Mouse (Mus musculus): ENCODE measurements around the gene Setmar.

- TF ChIP-seq CTCF (conservative IDR thresholded peaks at IDR 0.05; ENCODE audit: insufficient read depth, insufficient read length, low read depth, low read length) (no peak), POLR2A (IDR thresholded peaks at IDR 0.05; ENCODE audit: low read depth, low read length) (no peak)
Measured at GRCm38 (mm10) chr6:108073071-108073470, 8.2 kb downstream of the Setmar start.

Measured in kidney, adult 2 months (tissue).